Mouse (Mus musculus): ENCODE measurements around the gene Thumpd2.
A peak's percentile ranks its signal among the peaks of the same experiment; 100 is the strongest.

Thumpd2 gene

GRCm38 (mm10) chr17:81032957-81033356, 31.9 kb downstream of the Thumpd2 start:
- DNase-seq (ENCODE audit: low read depth, low spot score), result no peak

GRCm38 (mm10) chr17:81031830-81032442, 32.9 kb downstream of the Thumpd2 start:
- no peak for DNase-seq (ENCODE audit: low read depth, low spot score)

- DNase-seq (ENCODE audit: low read depth, low spot score), result no peak
Observed at GRCm38 (mm10) chr17:81027331-81027730, 37.6 kb downstream of the Thumpd2 start.

GRCm38 (mm10) chr17:81017132-81017531, 47.8 kb downstream of the Thumpd2 start:
- no peak for DNase-seq (ENCODE audit: low read depth, low spot score)

GRCm38 (mm10) chr17:81015814-81016447, 49.0 kb downstream of the Thumpd2 start:
- DNase-seq (ENCODE audit: low read depth, low spot score), result peak; percentile 63

GRCm38 (mm10) chr17:81010844-81011685, 53.8 kb downstream of the Thumpd2 start:
- no peak for DNase-seq (ENCODE audit: low read depth, low spot score)

- no peak for DNase-seq (ENCODE audit: low read depth, low spot score)
Observed at GRCm38 (mm10) chr17:81010199-81010598, 54.7 kb downstream of the Thumpd2 start.

- no peak for DNase-seq (ENCODE audit: low read depth, low spot score)
Observed at GRCm38 (mm10) chr17:81009112-81009511, 55.8 kb downstream of the Thumpd2 start.

- no peak for DNase-seq (ENCODE audit: low read depth, low spot score)
Observed at GRCm38 (mm10) chr17:81005292-81005691, 59.6 kb downstream of the Thumpd2 start.

GRCm38 (mm10) chr17:81004454-81004853, 60.4 kb downstream of the Thumpd2 start:
- no peak for DNase-seq (ENCODE audit: low read depth, low spot score)

- DNase-seq (ENCODE audit: low read depth, low spot score), result no peak
Observed at GRCm38 (mm10) chr17:81002130-81002529, 62.8 kb downstream of the Thumpd2 start.

GRCm38 (mm10) chr17:81001647-81002046, 63.2 kb downstream of the Thumpd2 start:
- no peak for DNase-seq (ENCODE audit: low read depth, low spot score)

GRCm38 (mm10) chr17:81001010-81001409, 63.9 kb downstream of the Thumpd2 start:
- DNase-seq (ENCODE audit: low read depth, low spot score), result no peak

GRCm38 (mm10) chr17:80998958-80999357, 65.9 kb downstream of the Thumpd2 start:
- DNase-seq (ENCODE audit: low read depth, low spot score), result no peak

- no peak for DNase-seq (ENCODE audit: low read depth, low spot score)
Observed at GRCm38 (mm10) chr17:80997226-80997625, 67.7 kb downstream of the Thumpd2 start.

GRCm38 (mm10) chr17:80991535-80992127, 73.3 kb downstream of the Thumpd2 start:
- no peak for DNase-seq (ENCODE audit: low read depth, low spot score)

- DNase-seq (ENCODE audit: low read depth, low spot score), result no peak
Observed at GRCm38 (mm10) chr17:80982976-80983375, 81.9 kb downstream of the Thumpd2 start.

- DNase-seq (ENCODE audit: low read depth, low spot score), result peak; percentile 59
Observed at GRCm38 (mm10) chr17:80982412-80982787, 82.5 kb downstream of the Thumpd2 start.

GRCm38 (mm10) chr17:80981721-80982411, 83.0 kb downstream of the Thumpd2 start:
- no peak for DNase-seq (ENCODE audit: low read depth, low spot score)

- no peak for DNase-seq (ENCODE audit: low read depth, low spot score)
Observed at GRCm38 (mm10) chr17:80980096-80980495, 84.8 kb downstream of the Thumpd2 start.

GRCm38 (mm10) chr17:80977245-80977644, 87.6 kb downstream of the Thumpd2 start:
- DNase-seq (ENCODE audit: low read depth, low spot score), result no peak

Data from CD4-positive, CD25-positive, alpha-beta regulatory T cell, adult 2 months (primary cell).